Mouse (Mus musculus): ENCODE measurements at regions not wholly inside any gene's neighbourhood (a gene's known extent, or its start where the extent isn't known, plus 50 kb on each side); places are given as distances from the start of the nearest gene placed in this dataset.
A peak's percentile ranks its signal among the peaks of the same experiment; 100 is the strongest.

GRCm38 (mm10) chr19:14035371-14035770, 122.0 kb downstream of the Olfr1505 start:
- Histone ChIP-seq H3K4me2 (replicated peaks) (no peak overlapping the region), H3K27ac (no peak overlapping the region), H3K27me3 (replicated peaks) (no peaks in the 10 kb centered on the region), H3K36me3 (no peaks in the 10 kb centered on the region), H3K9ac (no peak overlapping the region), H3K4me1 (no peaks in the 10 kb centered on the region), H3K9me3 (no peaks in the 10 kb centered on the region), H3K4me3 (no peak overlapping the region)
- WGBS = 73% methylated on average over 1 of the region's 1 CpGs
- ATAC-seq (ENCODE audit: low FRiP score, low read depth) = no peak

- H3K4me1 ChIP-seq = no peaks in the 10 kb centered on the region
- H3K4me3 ChIP-seq = no peak overlapping the region
- no peaks in the 10 kb centered on the region for H3K36me3 ChIP-seq
- no peak overlapping the region for H3K9ac ChIP-seq
- 0 out of 2 replicates have a peak, but pooled peaks have one; percentile 44 for ATAC-seq (ENCODE audit: low FRiP score, low read depth)
- no peak overlapping the region for H3K4me2 ChIP-seq (replicated peaks)
- no peaks in the 10 kb centered on the region for H3K9me3 ChIP-seq
- no peak overlapping the region for H3K27ac ChIP-seq
- WGBS = 70% methylated on average over 1 of the region's 1 CpGs
- no peaks in the 10 kb centered on the region for H3K27me3 ChIP-seq (replicated peaks)
These were observed 122.5 kb downstream of the Olfr1505 start for GRCm38 (mm10) chr19:14035785-14036184.

DNA sequence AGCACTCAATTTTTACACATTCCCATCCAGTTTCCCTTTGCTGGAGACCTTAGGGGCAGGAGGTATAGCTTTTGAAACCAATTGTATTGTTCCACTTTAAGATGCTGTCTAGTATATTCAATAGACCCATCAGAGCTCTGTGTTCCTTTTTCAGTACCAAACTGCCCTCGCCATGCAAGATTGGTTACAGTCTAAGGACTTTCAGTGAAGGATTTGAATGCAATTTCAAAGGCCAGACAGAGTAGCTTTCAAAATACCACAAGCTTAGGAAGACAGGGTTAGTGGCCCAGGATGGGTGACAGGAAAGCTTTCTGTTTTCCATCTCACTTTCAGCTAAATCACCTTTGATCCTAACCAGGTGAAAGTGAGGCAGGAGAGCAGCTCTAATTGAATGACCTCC, 123.4 kb downstream of the Olfr1505 start:
- H3K27me3 ChIP-seq (replicated peaks) = no peaks in the 10 kb centered on the region
- no peak overlapping the region for H3K4me2 ChIP-seq (replicated peaks)
- H3K4me3 ChIP-seq = no peak overlapping the region
- H3K9ac ChIP-seq = no peak overlapping the region
- no peaks in the 10 kb centered on the region for H3K4me1 ChIP-seq
- no peaks in the 10 kb centered on the region for H3K36me3 ChIP-seq
- no peak for ATAC-seq (ENCODE audit: low FRiP score, low read depth)
- no peaks in the 10 kb centered on the region for H3K9me3 ChIP-seq
- WGBS = 27% methylated on average over 1 of the region's 1 CpGs
- H3K27ac ChIP-seq = no peak overlapping the region

DNA sequence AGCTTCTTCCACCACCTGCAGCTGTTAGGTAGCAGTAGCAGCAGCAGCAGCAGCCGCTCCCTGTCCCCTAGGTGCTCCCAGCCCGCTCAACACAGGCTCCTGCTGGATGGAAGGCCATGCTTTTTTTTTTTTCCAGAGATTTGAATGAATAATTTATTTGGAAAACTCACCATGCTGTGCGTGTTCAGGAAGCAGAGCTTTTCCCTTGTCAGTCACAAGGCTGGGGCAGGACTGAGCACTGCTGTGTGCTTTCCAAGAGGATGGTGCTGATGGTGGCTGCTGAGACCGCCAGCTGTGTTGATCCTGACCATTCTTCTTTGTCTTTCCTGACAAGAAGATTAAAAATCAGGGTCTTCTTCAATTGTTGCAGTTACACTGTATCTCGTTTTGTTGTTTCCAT, 129.4 kb downstream of the Olfr1505 start:
- H3K4me2 ChIP-seq (replicated peaks) = no peak overlapping the region
- H3K4me3 ChIP-seq = no peak overlapping the region

GRCm38 (mm10) chr19:14045456-14045855, 132.1 kb downstream of the Olfr1505 start:
- no peaks in the 10 kb centered on the region for H3K27me3 ChIP-seq (replicated peaks)
- no peak overlapping the region for H3K27ac ChIP-seq
- no peaks in the 10 kb centered on the region for H3K36me3 ChIP-seq
- H3K4me2 ChIP-seq (replicated peaks) = no peak overlapping the region
- no peak overlapping the region for H3K9ac ChIP-seq
- no peaks in the 10 kb centered on the region for H3K9me3 ChIP-seq
- no peaks in the 10 kb centered on the region for H3K4me1 ChIP-seq
- no peak overlapping the region for H3K4me3 ChIP-seq
- WGBS = 60% methylated on average over 2 of the region's 2 CpGs
- no peak for ATAC-seq (ENCODE audit: low FRiP score, low read depth)

More for the DNA sequence above, 129.4 kb downstream of the Olfr1505 start:
- no peak overlapping the region for H3K27ac ChIP-seq
- no peaks in the 10 kb centered on the region for H3K27me3 ChIP-seq (replicated peaks)
- H3K4me1 ChIP-seq = no peaks in the 10 kb centered on the region
- H3K9ac ChIP-seq = no peak overlapping the region
- H3K36me3 ChIP-seq = no peaks in the 10 kb centered on the region
- H3K9me3 ChIP-seq = no peaks in the 10 kb centered on the region
- WGBS = 50% methylated on average over 5 of the region's 5 CpGs
- no peak for ATAC-seq (ENCODE audit: low FRiP score, low read depth)

DNA sequence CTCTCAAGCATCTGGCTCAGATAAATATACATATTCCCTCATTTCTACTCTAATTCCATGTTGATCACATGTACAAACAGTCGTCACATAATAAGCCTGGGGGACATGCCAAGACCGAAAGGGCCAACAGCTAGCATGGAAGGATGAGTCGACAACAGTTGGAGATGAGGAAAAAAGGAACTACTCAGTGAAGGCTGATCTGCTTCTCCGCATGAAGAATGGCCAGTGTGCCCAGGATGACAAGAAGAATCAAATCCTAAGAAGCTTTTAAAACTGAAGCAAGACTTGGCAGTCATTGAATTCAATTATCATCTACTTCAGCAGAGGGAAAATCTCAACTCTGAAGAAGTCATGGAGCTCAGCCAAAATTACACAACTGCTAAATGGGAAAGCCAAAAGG, 138.7 kb downstream of the Olfr1505 start:
- Histone ChIP-seq H3K9me3 (no peaks in the 10 kb centered on the region), H3K9ac (no peak overlapping the region), H3K4me2 (replicated peaks) (no peak overlapping the region), H3K36me3 (no peaks in the 10 kb centered on the region), H3K4me1 (no peaks in the 10 kb centered on the region), H3K4me3 (no peak overlapping the region), H3K27ac (no peak overlapping the region), H3K27me3 (replicated peaks) (no peaks in the 10 kb centered on the region)
- no peak for ATAC-seq (ENCODE audit: low FRiP score, low read depth)
- WGBS = 93% methylated on average over 4 of the region's 4 CpGs

GRCm38 (mm10) chr19:14080538-14080937, 167.2 kb downstream of the Olfr1505 start:
- H3K9me3 ChIP-seq = peaks cover 7% of the 10 kb centered on the region; the same call in 1 of the 2 replicates
- WGBS = 11% methylated on average over 2 of the region's 2 CpGs
- no peaks in the 10 kb centered on the region for H3K36me3 ChIP-seq
- H3K4me3 ChIP-seq = no peak overlapping the region
- no peak overlapping the region for H3K4me2 ChIP-seq (replicated peaks)
- no peak overlapping the region for H3K27ac ChIP-seq
- H3K4me1 ChIP-seq = no peaks in the 10 kb centered on the region
- H3K27me3 ChIP-seq (replicated peaks) = no peaks in the 10 kb centered on the region
- no peak for ATAC-seq (ENCODE audit: low FRiP score, low read depth)
- H3K9ac ChIP-seq = no peak overlapping the region

- Histone ChIP-seq H3K4me2 (replicated peaks) (no peak overlapping the region), H3K4me1 (no peaks in the 10 kb centered on the region), H3K9me3 (peaks cover 7% of the 10 kb centered on the region; the same call in 1 of the 2 replicates), H3K36me3 (no peaks in the 10 kb centered on the region), H3K4me3 (no peak overlapping the region), H3K27ac (no peak overlapping the region), H3K27me3 (replicated peaks) (no peaks in the 10 kb centered on the region), H3K9ac (no peak overlapping the region)
- 84% methylated on average over 3 of the region's 3 CpGs for WGBS
- ATAC-seq (ENCODE audit: low FRiP score, low read depth) = no peak
These were observed 171.4 kb downstream of the Olfr1505 start for GRCm38 (mm10) chr19:14084726-14085125.

DNA sequence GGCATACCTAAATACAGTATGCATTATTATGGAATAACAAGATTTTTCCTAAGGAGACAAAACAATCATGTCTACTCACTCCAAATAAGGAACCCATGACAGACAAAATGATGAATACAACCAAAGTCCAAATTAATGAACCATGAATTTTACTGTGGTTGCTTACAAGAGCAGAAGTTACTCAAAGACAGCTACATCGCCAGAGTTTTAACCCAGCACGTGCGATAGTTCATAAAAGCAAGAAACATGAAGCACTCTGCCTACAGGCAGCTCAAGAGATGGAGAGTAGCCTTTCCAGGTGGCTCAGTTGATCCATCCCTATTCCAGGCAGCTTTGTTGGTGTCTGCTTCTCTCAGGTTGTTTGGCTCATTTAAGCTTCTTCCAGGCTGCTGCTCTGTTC, 176.8 kb downstream of the Olfr1505 start:
- WGBS = 90% methylated on average over 3 of the region's 3 CpGs

DNA sequence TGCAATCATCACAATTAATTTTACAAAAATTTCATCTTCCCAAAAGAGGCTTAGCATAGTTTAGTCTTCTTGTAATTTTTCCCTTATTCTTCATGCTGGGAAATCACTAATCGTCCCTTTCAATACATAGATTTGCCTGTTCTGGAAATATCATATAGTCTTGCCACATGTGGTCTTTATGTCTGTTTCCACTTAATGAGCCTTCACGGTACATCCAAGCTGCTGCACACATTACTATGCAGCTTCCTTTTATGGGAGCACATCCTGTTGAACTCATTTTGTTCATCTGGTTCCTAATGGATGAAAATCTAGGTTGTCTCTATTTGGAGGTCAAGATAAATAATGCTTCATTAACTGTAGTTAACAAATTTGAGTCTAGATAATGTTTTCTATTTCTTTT, 180.9 kb downstream of the Olfr1505 start:
- Histone ChIP-seq H3K9me3 (no peaks in the 10 kb centered on the region), H3K4me1 (no peaks in the 10 kb centered on the region), H3K36me3 (no peaks in the 10 kb centered on the region), H3K27ac (no peak overlapping the region), H3K27me3 (replicated peaks) (no peaks in the 10 kb centered on the region), H3K9ac (no peak overlapping the region), H3K4me2 (replicated peaks) (no peak overlapping the region), H3K4me3 (no peak overlapping the region)
- 62% methylated on average over 2 of the region's 2 CpGs for WGBS
- no peak for ATAC-seq (ENCODE audit: low FRiP score, low read depth)

More for the DNA sequence above, 176.8 kb downstream of the Olfr1505 start:
- H3K36me3 ChIP-seq = no peaks in the 10 kb centered on the region
- no peaks in the 10 kb centered on the region for H3K4me1 ChIP-seq
- H3K27ac ChIP-seq = no peak overlapping the region
- H3K4me2 ChIP-seq (replicated peaks) = no peak overlapping the region
- no peak overlapping the region for H3K4me3 ChIP-seq
- no peak for ATAC-seq (ENCODE audit: low FRiP score, low read depth)
- H3K27me3 ChIP-seq (replicated peaks) = no peaks in the 10 kb centered on the region
- no peaks in the 10 kb centered on the region for H3K9me3 ChIP-seq
- no peak overlapping the region for H3K9ac ChIP-seq

DNA sequence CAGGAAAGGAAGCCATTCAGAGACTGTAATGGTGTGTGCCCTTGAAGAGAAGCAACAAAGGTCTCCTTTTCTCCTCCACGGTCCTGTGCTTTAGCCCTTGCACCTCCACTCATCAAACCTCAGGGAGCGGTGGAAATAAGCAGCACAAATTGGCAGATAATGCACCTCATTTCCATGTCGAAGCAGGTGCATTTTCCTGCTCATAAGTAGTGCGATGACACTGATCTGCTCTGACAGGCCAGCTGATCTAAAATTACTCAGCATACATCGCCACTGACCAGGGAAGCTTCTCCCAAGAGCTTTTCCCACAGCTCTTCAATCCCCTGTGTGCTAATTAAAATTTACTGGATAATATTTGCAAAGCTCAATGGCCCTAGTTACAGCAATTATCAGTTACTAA, 182.9 kb downstream of the Olfr1505 start:
- Histone ChIP-seq H3K9ac (no peak overlapping the region), H3K36me3 (no peaks in the 10 kb centered on the region), H3K27ac (no peak overlapping the region), H3K9me3 (no peaks in the 10 kb centered on the region), H3K4me3 (no peak overlapping the region), H3K4me2 (replicated peaks) (no peak overlapping the region), H3K4me1 (no peaks in the 10 kb centered on the region), H3K27me3 (replicated peaks) (no peaks in the 10 kb centered on the region)
- no peak for ATAC-seq (ENCODE audit: low FRiP score, low read depth)
- 65% methylated on average over 5 of the region's 5 CpGs for WGBS

- Histone ChIP-seq H3K27ac (no peak overlapping the region), H3K9me3 (no peaks in the 10 kb centered on the region), H3K4me1 (peaks cover 11% of the 10 kb centered on the region; the same call in 1 of the 2 replicates), H3K4me3 (no peak overlapping the region), H3K27me3 (replicated peaks) (no peaks in the 10 kb centered on the region), H3K4me2 (replicated peaks) (no peak overlapping the region), H3K36me3 (no peaks in the 10 kb centered on the region), H3K9ac (no peak overlapping the region)
- 43% methylated on average over 4 of the region's 4 CpGs for WGBS
- ATAC-seq (ENCODE audit: low FRiP score, low read depth) = peak; percentile 89
These were observed 195.8 kb downstream of the Olfr1505 start for GRCm38 (mm10) chr19:14109091-14109490.

GRCm38 (mm10) chr19:14123348-14124113, 210.2 kb downstream of the Olfr1505 start:
- H3K4me2 ChIP-seq (replicated peaks) = peak overlapping the region; percentile 26
- no peak overlapping the region for H3K27ac ChIP-seq
- H3K36me3 ChIP-seq = no peaks in the 10 kb centered on the region
- peaks cover 5% of the 10 kb centered on the region; the same call in 1 of the 2 replicates for H3K4me1 ChIP-seq
- no peaks in the 10 kb centered on the region for H3K9me3 ChIP-seq
- no peak overlapping the region for H3K4me3 ChIP-seq
- WGBS = 18% methylated on average over 8 of the region's 8 CpGs
- no peak overlapping the region for H3K9ac ChIP-seq
- ATAC-seq (ENCODE audit: low FRiP score, low read depth) = 0 out of 2 replicates have a peak, but pooled peaks have one; percentile 50
- no peaks in the 10 kb centered on the region for H3K27me3 ChIP-seq (replicated peaks)

All from neural tube, embryonic 12.5 days (tissue).